Comparison of ENCODE assay signal across 15 mouse cellular contexts in the genomic region with DNA sequence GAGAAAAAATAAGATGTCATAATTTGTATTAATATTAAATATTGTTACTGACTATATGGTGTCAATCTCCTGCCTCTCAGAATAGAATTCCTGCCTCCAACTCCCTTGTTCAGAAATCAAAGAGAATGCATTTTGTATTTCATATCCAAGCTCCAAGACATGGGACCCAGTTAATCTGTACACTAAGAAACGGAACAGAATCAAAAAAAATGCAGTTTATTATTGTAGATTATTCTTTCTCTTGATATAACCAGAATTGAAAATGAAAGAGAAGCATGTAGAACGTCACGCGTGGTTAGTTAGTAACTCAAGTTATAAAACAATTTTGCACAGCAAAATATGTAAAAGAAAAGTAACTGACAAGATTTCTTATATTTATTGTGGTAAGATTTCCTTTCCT. TPM values are rescaled to one million over a fixed set of nuclear protein-coding genes. Genes with fewer than 3 reads are reported as not detected.
A peak's percentile ranks its signal among the peaks of the same experiment; 100 is the strongest.
DNase-seq lines count a peak whose midpoint lies in the region; ATAC-seq and TF ChIP-seq lines count a peak whose summit lies in the region.
"Had no signal": no experiment of that assay in that cellular context is flagged by ENCODE, and none has a peak within 500 bp of the region (broad histone marks: within the 10 kb centered on the region; RNA-seq: fewer than 3 reads in every experiment).

No protein-coding gene starts in this region.

- DNase-seq in gastrocnemius, adult 2 months: no peak
- no peak for DNase-seq in gastrocnemius, postnatal 4 days (ENCODE audit: low spot score in 2 of 2)
- DNase-seq in left cerebral cortex, adult 2 months (ENCODE audit: extremely low spot score in 1 of 2, low spot score in 2 of 2): no peak
- DNase-seq in left cerebral cortex, adult 9 months (ENCODE audit: low spot score in 2 of 2): no peak
- DNase-seq in neural tube, embryonic 10.5 days (ENCODE audit: extremely low spot score, low spot score): no peak
- no peak for DNase-seq in retina, postnatal 1 day
- DNase-seq: adrenal gland, postnatal 36 days; heart, adult 2 months; kidney, postnatal 4 days; right cerebral cortex, postnatal 14 days had no signal

- no peaks in the 10 kb centered on the region for H3K27me3 ChIP-seq in neural tube, embryonic 12.5 days (replicated peaks)
- no peaks in the 10 kb centered on the region for H3K27me3 ChIP-seq in stomach, embryonic 16.5 days (ENCODE audit: control insufficient read depth, insufficient read depth, low read length)

- peak overlapping the region; percentile 41; the same call in 1 of the 2 replicates for H3K4me2 ChIP-seq in neural tube, embryonic 12.5 days (replicated peaks)
- peak overlapping the region; percentile 34; the same call in 1 of the 2 replicates for H3K4me2 ChIP-seq in stomach, embryonic 16.5 days (ENCODE audit: low read depth, low read length)
- H3K4me2 ChIP-seq: stomach, embryonic 15.5 days had no signal

- intact Hi-C loops in gastrocnemius, adult 2 months (cut with DNase I): loop anchor here (2.0 to 10.0 kb wide), 5 partner anchors 61 to 1248 kb away; no protein-coding TSS in a partner anchor
- intact Hi-C loops in left cerebral cortex, adult 2 months (cut with DNase I): loop anchor here (10.0 kb wide), 2 partner anchors 442 to 768 kb away; no protein-coding TSS in a partner anchor

- no peaks in the 10 kb centered on the region for H3K36me3 ChIP-seq in neural tube, embryonic 12.5 days
- no peaks in the 10 kb centered on the region for H3K36me3 ChIP-seq in stomach, embryonic 16.5 days (ENCODE audit: control insufficient read depth, insufficient read depth, low read length)
- H3K36me3 ChIP-seq: forebrain, embryonic 10.5 days; stomach, embryonic 15.5 days had no signal

- H3K27ac ChIP-seq in gastrocnemius, adult 2 months: peak overlapping the region; percentile 96
- H3K27ac ChIP-seq in left cerebral cortex, adult 2 months: peak overlapping the region; percentile 2; the same call in 1 of the 2 replicates
- H3K27ac ChIP-seq in neural tube, embryonic 12.5 days: no peak overlapping the region
- no peak overlapping the region for H3K27ac ChIP-seq in stomach, embryonic 16.5 days (ENCODE audit: low read length)
- H3K27ac ChIP-seq: forebrain, embryonic 10.5 days; heart, adult 2 months; liver, embryonic 14.5 days; stomach, embryonic 15.5 days had no signal

- H3K9me3 ChIP-seq in neural tube, embryonic 12.5 days: no peaks in the 10 kb centered on the region
- no peaks in the 10 kb centered on the region for H3K9me3 ChIP-seq in stomach, embryonic 16.5 days (replicated peaks; ENCODE audit: control insufficient read depth, low read length)
- H3K9me3 ChIP-seq: forebrain, embryonic 10.5 days; stomach, embryonic 15.5 days had no signal

- peaks cover 6% of the 10 kb centered on the region; the same call in 1 of the 2 replicates for H3K4me1 ChIP-seq in neural tube, embryonic 12.5 days
- H3K4me1 ChIP-seq in stomach, embryonic 16.5 days (ENCODE audit: control insufficient read depth, insufficient read depth, low read length): peaks cover under 1% of the 10 kb centered on the region; the same call in 1 of the 2 replicates

- 90% methylated on average over 4 of the region's 4 CpGs for WGBS in neural tube, embryonic 12.5 days
- 78% methylated on average over 4 of the region's 4 CpGs for WGBS in stomach, embryonic 16.5 days

- H3K4me3 ChIP-seq in gastrocnemius, adult 2 months: peak overlapping the region; percentile 82
- peak overlapping the region; percentile 35; the same call in 1 of the 2 replicates for H3K4me3 ChIP-seq in left cerebral cortex, adult 2 months
- no peak overlapping the region for H3K4me3 ChIP-seq in neural tube, embryonic 12.5 days
- H3K4me3 ChIP-seq in stomach, embryonic 16.5 days (replicated peaks; ENCODE audit: low read length): 0 out of 2 replicates have a peak overlapping the region, but pooled peaks have one; percentile 13
- H3K4me3 ChIP-seq: forebrain, embryonic 10.5 days; heart, adult 2 months; stomach, embryonic 15.5 days had no signal

- TF ChIP-seq CTCF in gastrocnemius, adult 2 months (IDR thresholded peaks at IDR 0.05): no peak
- no peak for TF ChIP-seq CTCF in left cerebral cortex, adult 2 months (IDR thresholded peaks at IDR 0.05)

- no peak for ATAC-seq in neural tube, embryonic 12.5 days (ENCODE audit: low FRiP score, low read depth)
- no peak for ATAC-seq in stomach, embryonic 16.5 days (ENCODE audit: insufficient read depth, low FRiP score)

- no peak overlapping the region for H3K9ac ChIP-seq in neural tube, embryonic 12.5 days
- no peak overlapping the region for H3K9ac ChIP-seq in stomach, embryonic 16.5 days (ENCODE audit: low read length)
- H3K9ac ChIP-seq: liver, embryonic 14.5 days; stomach, embryonic 15.5 days had no signal

RNA-seq across cellular contexts. Expression of gene Maf, which starts 4.5 kb away (rescaled TPM):
- 100 to 1,000 TPM; 129 to 153 TPM for total RNA-seq in gastrocnemius, adult 2 months (2021)
- total RNA-seq in gastrocnemius, postnatal 4 days (2021): 10 to 100 TPM; 50.9 to 55.1 TPM
- 10 to 100 TPM; 26.7 to 27.9 TPM for total RNA-seq in left cerebral cortex, adult 2 months (2021)
- polyA plus RNA-seq in neural tube, embryonic 12.5 days (2016; fragmentation: Nextera tagmentation; extraction: Ambion mirVana): 7.2 and 7.4 TPM in 2 replicates
- polyA plus RNA-seq in stomach, embryonic 16.5 days (2015; fragmentation: Nextera tagmentation; extraction: Ambion mirVana): 7.5 and 10.5 TPM in 2 replicates

Comparison
In these comparisons a context has a peak if more than half of its experiments do, and no peak if none do; other contexts are left out.
1. H3K27ac ChIP-seq: peak in gastrocnemius, adult 2 months (single experiment) and left cerebral cortex, adult 2 months (single experiment); none in neural tube, embryonic 12.5 days (single experiment) and stomach, embryonic 16.5 days (single experiment).